Mouse (Mus musculus) kidney, postnatal 0 days (tissue): ENCODE measurements at regions not wholly inside any gene's neighbourhood (a gene's known extent, or its start where the extent isn't known, plus 50 kb on each side); places are given as distances from the start of the nearest gene placed in this dataset.

Source experiments
- ATAC-seq: fragments of 200-750 bp; cut with Nextera tagmentation; replicated peaks from 2 replicates; pipeline ENCODE4 v1.8.0; 2017; ENCODE audit warnings: low read depth, moderate number of reproducible peaks, moderate TSS enrichment, moderate library complexity; ENCODE audit not compliant: low FRiP score
- DNase-seq: peaks from one replicate; pipeline ENCODE4 v3.0.0-alpha.2; 2016; ENCODE audit warnings: low spot score
- H3K27ac ChIP-seq: fragments of 300-500 bp; sonication (generic); 2 replicates; pipeline ENCODE4 v1.5.1; 2014; ENCODE audit warnings: mild to moderate bottlenecking
- H3K27me3 ChIP-seq: fragments of 300-500 bp; sonication (generic); 2 replicates; pipeline ENCODE4 v1.6.1; 2014; ENCODE audit warnings: low read length, mixed read lengths; ENCODE audit not compliant: insufficient read depth
- H3K36me3 ChIP-seq: fragments of 300-500 bp; sonication (generic); 2 replicates; pipeline ENCODE4 v1.6.1; 2014; ENCODE audit warnings: low read length, mixed read lengths; ENCODE audit not compliant: insufficient read depth
- H3K4me1 ChIP-seq: fragments of 300-500 bp; sonication (generic); replicated peaks from 2 replicates; pipeline ENCODE4 v1.6.1; 2014; ENCODE audit warnings: antibody characterized with exemption, low read length, mixed read lengths; ENCODE audit not compliant: insufficient read depth
- H3K4me2 ChIP-seq: fragments of 300-500 bp; sonication (generic); 2 replicates; pipeline ENCODE4 v1.6.1; 2014; ENCODE audit warnings: mild to moderate bottlenecking, low read length, moderate library complexity, mixed read lengths
- H3K4me3 ChIP-seq: fragments of 300-500 bp; sonication (generic); replicated peaks from 2 replicates; pipeline ENCODE4 v1.5.1; 2014; ENCODE audit warnings: low read depth, low read length
- H3K9ac ChIP-seq: fragments of 300-500 bp; sonication (generic); 2 replicates; pipeline ENCODE4 v1.6.1; 2014; ENCODE audit warnings: low read depth, low read length
- H3K9me3 ChIP-seq: fragments of 300-500 bp; sonication (generic); replicated peaks from 2 replicates; pipeline ENCODE4 v1.6.1; 2016; ENCODE audit warnings: low read length, inconsistent platforms, mixed read lengths
- CTCF ChIP-seq: IDR thresholded peaks from 2 replicates; pipeline ENCODE4 v1.5.1; 2016; ENCODE audit warnings: antibody characterized with exemption, low read depth, mild to moderate bottlenecking, moderate library complexity
- WGBS: fragments of 180-500 bp; shearing (Covaris S2); extraction: QIAGEN DNeasy Blood & Tissue Kit; methylation state at CpG from one replicate; pipeline ENCODE4 v1.1.7; 2014; 5-methylcytosine and 5-hydroxymethylcytosine counted together

GRCm38 (mm10) chr16:30663055-30663454 lies 63.5 kb downstream of the Fam43a start:
- H3K4me2 ChIP-seq: no peak overlapping the region
- H3K27me3 ChIP-seq: no peaks in the 10 kb centered on the region
- H3K9ac ChIP-seq: no peak overlapping the region
- H3K4me3 ChIP-seq: no peak overlapping the region
- 63% methylated on average over 8 of the region's 8 CpGs for WGBS
- no peaks in the 10 kb centered on the region for H3K9me3 ChIP-seq
- ATAC-seq (no peak), DNase-seq (no peak)
- no peak overlapping the region for H3K27ac ChIP-seq
- peaks cover 4% of the 10 kb centered on the region for H3K4me1 ChIP-seq
- no peaks in the 10 kb centered on the region for H3K36me3 ChIP-seq
- no peak for TF ChIP-seq CTCF

DNA sequence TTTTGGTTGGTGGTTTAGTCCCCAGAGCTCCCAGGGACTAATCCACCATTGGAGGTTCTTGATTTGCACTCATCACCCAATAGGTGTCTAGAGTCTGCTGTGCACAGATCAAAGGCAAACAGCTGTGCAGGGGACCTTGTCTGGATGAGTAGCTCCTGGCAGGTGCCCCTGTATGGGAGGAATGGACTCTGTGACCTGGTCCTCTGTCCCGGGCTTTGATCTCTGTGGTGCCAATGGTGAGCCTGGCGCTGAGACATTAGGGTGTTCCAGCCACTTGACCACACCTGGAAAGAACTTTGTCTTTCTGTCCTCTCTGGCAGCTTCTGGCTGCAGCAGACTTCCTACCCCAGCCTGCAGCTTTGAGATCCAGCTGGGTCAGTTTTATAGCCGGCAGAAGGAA lies 64.4 kb downstream of the Fam43a start:
- no peak overlapping the region for H3K4me3 ChIP-seq
- no peak overlapping the region for H3K27ac ChIP-seq
- H3K36me3 ChIP-seq: no peaks in the 10 kb centered on the region
- DNase-seq (no peak), ATAC-seq (no peak)
- H3K27me3 ChIP-seq: no peaks in the 10 kb centered on the region
- no peak for TF ChIP-seq CTCF
- no peak overlapping the region for H3K4me2 ChIP-seq
- H3K4me1 ChIP-seq: peaks cover 4% of the 10 kb centered on the region
- WGBS: 48% methylated on average over 3 of the region's 3 CpGs
- no peaks in the 10 kb centered on the region for H3K9me3 ChIP-seq
- H3K9ac ChIP-seq: no peak overlapping the region

DNA sequence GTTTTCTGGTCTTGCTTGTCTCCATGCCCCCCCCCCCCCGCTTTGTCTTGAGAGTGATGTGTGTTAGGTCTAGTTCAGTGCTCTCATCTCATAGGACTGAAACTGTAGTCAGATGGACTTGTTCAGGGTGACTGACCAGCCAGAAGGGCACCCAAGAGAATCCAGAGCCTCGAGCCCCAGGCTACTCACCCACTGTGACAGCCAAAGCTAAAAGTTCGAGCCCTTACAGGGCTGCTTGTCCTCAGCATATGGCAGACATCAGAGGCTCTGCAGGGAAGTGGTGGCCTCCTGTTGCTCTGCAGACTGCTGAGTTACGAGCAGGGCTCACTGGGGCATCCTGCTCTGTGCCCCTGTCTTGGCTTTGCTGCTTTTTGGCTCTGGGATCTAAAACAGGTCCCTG lies 64.9 kb downstream of the Fam43a start:
- Histone ChIP-seq H3K27me3 (no peaks in the 10 kb centered on the region), H3K27ac (no peak overlapping the region), H3K4me1 (peaks cover 4% of the 10 kb centered on the region), H3K4me3 (no peak overlapping the region), H3K36me3 (no peaks in the 10 kb centered on the region), H3K4me2 (no peak overlapping the region), H3K9ac (no peak overlapping the region), H3K9me3 (no peaks in the 10 kb centered on the region)
- 25% methylated on average over 4 of the region's 4 CpGs for WGBS
- ATAC-seq (no peak; the same call in 1 of the 2 replicates), DNase-seq (no peak)
- TF ChIP-seq CTCF: no peak

- no peaks in the 10 kb centered on the region for H3K27me3 ChIP-seq
- no peak for DNase-seq
- peaks cover 4% of the 10 kb centered on the region for H3K4me1 ChIP-seq
- TF ChIP-seq CTCF: no peak
- H3K9ac ChIP-seq: no peak overlapping the region
- no peaks in the 10 kb centered on the region for H3K9me3 ChIP-seq
- H3K4me2 ChIP-seq: no peak overlapping the region
- no peak for ATAC-seq
- no peak overlapping the region for H3K27ac ChIP-seq
- WGBS: 27% methylated on average over 2 of the region's 2 CpGs
- H3K4me3 ChIP-seq: no peak overlapping the region
- H3K36me3 ChIP-seq: no peaks in the 10 kb centered on the region
These were observed 66.4 kb downstream of the Fam43a start for GRCm38 (mm10) chr16:30665881-30666280.

- no peak for DNase-seq
- Histone ChIP-seq H3K4me1 (no peaks in the 10 kb centered on the region; the same call in 1 of the 2 replicates), H3K36me3 (no peaks in the 10 kb centered on the region), H3K27me3 (no peaks in the 10 kb centered on the region), H3K9ac (no peak overlapping the region), H3K4me3 (no peak overlapping the region), H3K4me2 (no peak overlapping the region), H3K9me3 (no peaks in the 10 kb centered on the region), H3K27ac (no peak overlapping the region)
- no peak for TF ChIP-seq CTCF
- ATAC-seq: no peak
- WGBS: 79% methylated on average over 8 of the region's 8 CpGs
These were observed 70.4 kb downstream of the Fam43a start for GRCm38 (mm10) chr16:30669883-30670282.

DNA sequence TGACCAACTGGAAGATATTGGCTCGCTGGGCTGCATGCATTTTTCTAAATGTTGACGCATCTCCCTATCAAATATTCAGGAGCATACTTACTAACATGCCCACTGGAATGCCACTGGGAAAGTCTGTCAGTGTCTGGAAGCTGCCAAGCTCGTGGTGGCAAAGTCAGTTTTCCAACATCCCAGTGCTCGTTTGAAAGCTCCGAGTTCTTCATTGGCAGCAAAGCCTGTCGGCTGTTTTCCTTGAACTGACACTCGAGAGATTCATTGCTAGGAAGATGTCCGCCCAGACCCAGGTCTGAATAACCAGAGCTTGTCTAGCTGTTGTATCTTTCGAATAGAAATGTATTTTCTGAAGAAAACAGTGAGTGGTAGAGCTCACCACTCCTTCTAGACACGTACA lies 72.1 kb downstream of the Fam43a start:
- Histone ChIP-seq H3K4me2 (no peak overlapping the region), H3K9me3 (no peaks in the 10 kb centered on the region), H3K9ac (no peak overlapping the region), H3K4me3 (no peak overlapping the region), H3K4me1 (no peaks in the 10 kb centered on the region), H3K36me3 (no peaks in the 10 kb centered on the region), H3K27ac (no peak overlapping the region), H3K27me3 (no peaks in the 10 kb centered on the region)
- ATAC-seq: no peak
- TF ChIP-seq CTCF: no peak
- 62% methylated on average over 10 of the region's 10 CpGs for WGBS
- no peak for DNase-seq

DNA sequence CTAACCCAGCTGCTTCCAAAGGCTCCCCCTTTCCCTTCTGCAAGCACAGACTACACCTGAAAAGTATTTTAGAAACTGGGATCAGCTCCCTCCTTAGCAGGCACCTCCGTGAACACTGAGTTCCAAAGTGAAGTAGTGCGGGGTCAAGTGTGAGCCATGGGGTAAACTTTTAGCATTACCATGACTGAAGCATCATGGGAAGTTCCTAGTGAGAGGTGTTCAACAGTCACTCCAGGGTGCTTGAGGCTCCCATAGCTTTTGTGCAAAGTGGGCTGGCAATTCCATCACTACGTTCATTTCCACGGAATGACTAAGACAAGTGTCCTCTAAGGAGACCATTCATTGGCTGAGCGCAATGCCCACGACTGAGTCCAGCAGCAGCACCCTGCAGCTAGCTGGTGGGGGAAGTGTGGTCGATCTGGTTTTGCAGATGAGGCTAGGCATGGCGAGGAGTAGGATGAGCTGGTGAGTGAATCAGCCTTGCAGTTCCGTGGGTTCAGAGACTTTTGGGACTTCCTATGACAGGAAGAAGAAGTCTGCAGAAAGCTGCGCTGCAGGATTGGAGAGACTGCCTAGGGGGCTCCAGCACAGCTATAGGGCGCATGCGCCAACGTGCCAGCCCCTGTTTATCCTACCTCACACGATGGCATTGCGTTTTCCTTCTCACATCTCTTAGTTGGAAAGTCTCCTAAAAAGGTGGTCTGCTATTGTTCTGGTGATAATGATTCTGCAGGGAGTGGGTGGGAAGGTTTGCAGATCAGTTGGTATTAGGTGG lies 73.4 kb downstream of the Fam43a start:
- Histone ChIP-seq H3K4me2 (no peak overlapping the region), H3K27me3 (no peaks in the 10 kb centered on the region), H3K27ac (no peak overlapping the region), H3K9ac (no peak overlapping the region), H3K4me3 (no peak overlapping the region), H3K9me3 (no peaks in the 10 kb centered on the region), H3K36me3 (no peaks in the 10 kb centered on the region), H3K4me1 (no peaks in the 10 kb centered on the region)
- ATAC-seq (no peak), DNase-seq (no peak)
- 72% methylated on average over 15 of the region's 15 CpGs for WGBS
- TF ChIP-seq CTCF: no peak
